Mouse (Mus musculus) heart, embryonic 13.5 days (tissue): ENCODE results near the gene Atp6v1a. TPM values are rescaled to one million over a fixed set of nuclear protein-coding genes. Genes with fewer than 3 reads are reported as not detected.

Experiments
- ATAC-seq: fragments of 200-750 bp; cut with Nextera tagmentation; 2 replicates; pipeline ENCODE4 v1.8.0; 2017; ENCODE audit warnings: moderate TSS enrichment; ENCODE audit not compliant: insufficient number of reproducible peaks, low FRiP score, low TSS enrichment; ENCODE audit errors: extremely low read depth
- H3K27ac ChIP-seq: fragments of 300-500 bp; sonication (generic); replicated peaks from 2 replicates; pipeline ENCODE4 v1.5.1; 2015; ENCODE audit warnings: moderate library complexity, mild to moderate bottlenecking, inconsistent platforms
- H3K27me3 ChIP-seq: fragments of 300-500 bp; sonication (generic); replicated peaks from 2 replicates; pipeline ENCODE4 v1.6.1; 2015; ENCODE audit warnings: mild to moderate bottlenecking, inconsistent platforms
- H3K36me3 ChIP-seq: fragments of 300-500 bp; sonication (generic); 2 replicates; pipeline ENCODE4 v1.6.1; 2015; ENCODE audit warnings: mild to moderate bottlenecking, inconsistent platforms
- H3K4me1 ChIP-seq: fragments of 300-500 bp; sonication (generic); 2 replicates; pipeline ENCODE4 v1.6.1; 2015; ENCODE audit warnings: inconsistent platforms
- H3K4me2 ChIP-seq: fragments of 300-500 bp; sonication (generic); 2 replicates; pipeline ENCODE4 v1.6.1; 2015; ENCODE audit warnings: inconsistent platforms, mild to moderate bottlenecking, moderate library complexity
- H3K4me3 ChIP-seq: fragments of 300-500 bp; sonication (generic); 2 replicates; pipeline ENCODE4 v1.5.1; 2015; ENCODE audit warnings: moderate library complexity, mild to moderate bottlenecking, inconsistent platforms
- H3K9ac ChIP-seq: fragments of 300-500 bp; sonication (generic); 2 replicates; pipeline ENCODE4 v1.6.1; 2015; ENCODE audit warnings: inconsistent platforms, mild to moderate bottlenecking, moderate library complexity
- H3K9me3 ChIP-seq: fragments of 300-500 bp; sonication (generic); 2 replicates; pipeline ENCODE4 v1.6.1; 2016; ENCODE audit warnings: inconsistent platforms
- WGBS: fragments of 180-500 bp; shearing (Covaris S2); methylation state at CpG from one replicate; pipeline ENCODE4 v1.1.7; 2015; ENCODE audit warnings: mixed read lengths; 5-methylcytosine and 5-hydroxymethylcytosine counted together
- polyA plus RNA-seq: library from polyadenylated mRNA; unstranded; fragments of >200 nt; fragmentation: Nextera tagmentation; extraction: Ambion mirVana; gene quantifications from 2 replicates; pipeline ENCODE4 v1.2.1, GENCODE M21; 2015

Gene Atp6v1a
- polyA plus RNA-seq, 1 experiment from 2014 or later = 28.8 TPM

- Histone ChIP-seq H3K27ac (peak overlapping the region; percentile 94), H3K27me3 (no peaks in the 10 kb centered on the region), H3K36me3 (no peaks in the 10 kb centered on the region), H3K4me2 (peak overlapping the region; percentile 77), H3K9me3 (no peaks in the 10 kb centered on the region), H3K9ac (peak overlapping the region; percentile 81), H3K4me3 (peak overlapping the region; percentile 86), H3K4me1 (peaks cover 28% of the 10 kb centered on the region)
- under 1% methylated on average over 26 of the region's 26 CpGs for WGBS
- ATAC-seq = peak; percentile 99
Measured at GRCm38 (mm10) chr16:44172297-44173154, 33.0 kb upstream of the Atp6v1a start.

GRCm38 (mm10) chr16:44168990-44169389 lies 29.5 kb upstream of the Atp6v1a start:
- ATAC-seq = no peak
- WGBS = 82% methylated on average over 4 of the region's 4 CpGs

GRCm38 (mm10) chr16:44165182-44165581 lies 25.7 kb upstream of the Atp6v1a start:
- no peaks in the 10 kb centered on the region for H3K27me3 ChIP-seq
- 50% methylated on average over 3 of the region's 3 CpGs for WGBS
- H3K36me3 ChIP-seq = peaks cover 7% of the 10 kb centered on the region
- 0 out of 2 replicates have a peak, but pooled peaks cover 2% of the 10 kb centered on the region for H3K4me1 ChIP-seq
- H3K4me3 ChIP-seq = no peak overlapping the region
- H3K4me2 ChIP-seq = no peak overlapping the region
- ATAC-seq = no peak
- no peak overlapping the region for H3K27ac ChIP-seq
- H3K9me3 ChIP-seq = no peaks in the 10 kb centered on the region
- no peak overlapping the region for H3K9ac ChIP-seq

More at GRCm38 (mm10) chr16:44168990-44169389, 29.5 kb upstream of the Atp6v1a start:
- H3K27me3 ChIP-seq = no peaks in the 10 kb centered on the region
- H3K4me2 ChIP-seq = no peak overlapping the region
- H3K9me3 ChIP-seq = no peaks in the 10 kb centered on the region
- no peak overlapping the region for H3K27ac ChIP-seq
- H3K36me3 ChIP-seq = no peaks in the 10 kb centered on the region
- H3K9ac ChIP-seq = no peak overlapping the region
- H3K4me3 ChIP-seq = no peak overlapping the region
- H3K4me1 ChIP-seq = peaks cover 7% of the 10 kb centered on the region

GRCm38 (mm10) chr16:44163831-44164230 lies 24.3 kb upstream of the Atp6v1a start:
- peaks cover 19% of the 10 kb centered on the region for H3K36me3 ChIP-seq
- H3K4me2 ChIP-seq = no peak overlapping the region
- H3K4me1 ChIP-seq = no peaks in the 10 kb centered on the region
- no peak overlapping the region for H3K9ac ChIP-seq
- H3K4me3 ChIP-seq = no peak overlapping the region
- no peak overlapping the region for H3K27ac ChIP-seq
- 83% methylated on average over 2 of the region's 2 CpGs for WGBS
- H3K27me3 ChIP-seq = no peaks in the 10 kb centered on the region
- no peak for ATAC-seq
- no peaks in the 10 kb centered on the region for H3K9me3 ChIP-seq

GRCm38 (mm10) chr16:44159325-44159724 lies 19.8 kb upstream of the Atp6v1a start:
- Histone ChIP-seq H3K27ac (no peak overlapping the region), H3K4me3 (no peak overlapping the region), H3K9me3 (no peaks in the 10 kb centered on the region), H3K9ac (no peak overlapping the region), H3K4me2 (no peak overlapping the region), H3K27me3 (no peaks in the 10 kb centered on the region), H3K4me1 (no peaks in the 10 kb centered on the region), H3K36me3 (peaks cover 33% of the 10 kb centered on the region)
- no peak for ATAC-seq
- 87% methylated on average over 7 of the region's 7 CpGs for WGBS

- Histone ChIP-seq H3K4me1 (0 out of 2 replicates have a peak, but pooled peaks cover 3% of the 10 kb centered on the region), H3K9me3 (no peaks in the 10 kb centered on the region), H3K36me3 (peaks cover 21% of the 10 kb centered on the region), H3K4me2 (no peak overlapping the region), H3K9ac (no peak overlapping the region), H3K27me3 (no peaks in the 10 kb centered on the region), H3K4me3 (no peak overlapping the region), H3K27ac (no peak overlapping the region)
- no peak for ATAC-seq
- 65% methylated on average over 6 of the region's 6 CpGs for WGBS
Measured at GRCm38 (mm10) chr16:44154497-44155057, 15.1 kb upstream of the Atp6v1a start.

GRCm38 (mm10) chr16:44149002-44149767 lies 9.7 kb upstream of the Atp6v1a start:
- Histone ChIP-seq H3K27ac (no peak overlapping the region), H3K9ac (no peak overlapping the region), H3K36me3 (no peaks in the 10 kb centered on the region), H3K9me3 (no peaks in the 10 kb centered on the region), H3K4me3 (no peak overlapping the region), H3K4me2 (no peak overlapping the region), H3K27me3 (no peaks in the 10 kb centered on the region), H3K4me1 (0 out of 2 replicates have a peak, but pooled peaks cover 3% of the 10 kb centered on the region)
- ATAC-seq = no peak
- 94% methylated on average over 1 of the region's 1 CpGs for WGBS

GRCm38 (mm10) chr16:44141483-44141882 lies 2.0 kb upstream of the Atp6v1a start:
- ATAC-seq = no peak
- Histone ChIP-seq H3K4me3 (peak overlapping the region; percentile 94), H3K4me2 (peak overlapping the region; percentile 92), H3K4me1 (peaks cover 17% of the 10 kb centered on the region), H3K9me3 (no peaks in the 10 kb centered on the region), H3K9ac (peak overlapping the region; percentile 98), H3K27ac (0 out of 2 replicates have a peak overlapping the region, but pooled peaks have one; percentile 40), H3K27me3 (no peaks in the 10 kb centered on the region), H3K36me3 (no peaks in the 10 kb centered on the region)
- whole genome bisulfite sequencing = 27% methylated on average over 6 of the region's 6 CpGs

- Histone ChIP-seq H3K9ac (peak overlapping the region; percentile 98), H3K4me2 (peak overlapping the region; percentile 92)
- WGBS = 0% methylated on average over 38 of the region's 44 CpGs
Measured at GRCm38 (mm10) chr16:44140186-44140787, 782 bp upstream of the Atp6v1a start.

GRCm38 (mm10) chr16:44138979-44139535 lies 448 bp downstream of the Atp6v1a start:
- peak; percentile 81 for ATAC-seq
- under 1% methylated on average over 25 of the region's 25 CpGs for WGBS

More at GRCm38 (mm10) chr16:44140186-44140787, 782 bp upstream of the Atp6v1a start:
- Histone ChIP-seq H3K4me1 (peaks cover 17% of the 10 kb centered on the region), H3K4me3 (peak overlapping the region; percentile 94), H3K9me3 (no peaks in the 10 kb centered on the region), H3K27ac (peak overlapping the region; percentile 99), H3K27me3 (no peaks in the 10 kb centered on the region), H3K36me3 (no peaks in the 10 kb centered on the region)
- peak; percentile 32; the same call in 1 of the 2 replicates for ATAC-seq

More at GRCm38 (mm10) chr16:44138979-44139535, 448 bp downstream of the Atp6v1a start:
- Histone ChIP-seq H3K4me2 (peak overlapping the region; percentile 92), H3K27me3 (no peaks in the 10 kb centered on the region), H3K9ac (peak overlapping the region; percentile 96), H3K27ac (peak overlapping the region; percentile 99), H3K9me3 (no peaks in the 10 kb centered on the region), H3K36me3 (no peaks in the 10 kb centered on the region), H3K4me1 (peaks cover 17% of the 10 kb centered on the region), H3K4me3 (peak overlapping the region; percentile 94)
